Mouse (Mus musculus) liver, embryonic 12.5 days (tissue): ENCODE data around the gene Chm. TPM values are rescaled to one million over a fixed set of nuclear protein-coding genes. Genes with fewer than 3 reads are reported as not detected.

Source experiments
- microRNA counts: library from miRNA; unstranded; fragments of <30 nt; microRNA quantifications from one replicate; lab custom pipeline; 2017
- microRNA-seq: library from miRNA; unstranded; fragments of <30 nt; microRNA quantifications from one replicate; pipeline ENCODE4, GENCODE M21; 2017
- polyA plus RNA-seq: library from polyadenylated mRNA; unstranded; fragments of >200 nt; fragmentation: Nextera tagmentation; extraction: Ambion mirVana; gene quantifications from 2 replicates; pipeline ENCODE4 v1.2.1, GENCODE M21; 2016

Gene Chm
- polyA plus RNA-seq, 1 experiment from 2014 or later: 6.2 TPM

MicroRNAs encoded within 50 kb of the gene (microRNA counts, 519-probe panel; counts per million panel counts)
- microRNA mmu-miR-361 (lab: Ali Mortazavi, UCI): 582 counts per million, percentile 70 among the panel's probes with 10 or more counts

Small RNAs within 50 kb of the gene (microRNA-seq; reads per million reads assigned to microRNA genes)
- gene Mir361: 2,593 reads per million, percentile 83 among the genes with 10 or more reads in this experiment

Other genes starting within 250 kb of the Chm start
- 0.66 and 0.67 TPM in 2 replicates for gene Dach2, start 112.0 kb upstream of the Chm start, polyA plus RNA-seq